Mouse (Mus musculus): ENCODE measurements at regions not wholly inside any gene's neighbourhood (a gene's known extent, or its start where the extent isn't known, plus 50 kb on each side); places are given as distances from the start of the nearest gene placed in this dataset.

- DNase-seq (ENCODE audit: low spot score in 2 of 2): no peak
These were observed 237.1 kb upstream of the Zdhhc25 start for GRCm38 (mm10) chr15:88362966-88363365.

- DNase-seq (ENCODE audit: low spot score in 2 of 2): no peak
These were observed 229.7 kb upstream of the Zdhhc25 start for GRCm38 (mm10) chr15:88370366-88370765.

GRCm38 (mm10) chr15:88372039-88372438 is 228.1 kb upstream of the Zdhhc25 start:
- DNase-seq (ENCODE audit: low spot score in 2 of 2): no peak

GRCm38 (mm10) chr15:88373923-88374322 is 226.2 kb upstream of the Zdhhc25 start:
- no peak for DNase-seq (ENCODE audit: low spot score in 2 of 2)

GRCm38 (mm10) chr15:88379342-88379741 is 220.8 kb upstream of the Zdhhc25 start:
- no peak for DNase-seq (ENCODE audit: low spot score in 2 of 2)

GRCm38 (mm10) chr15:88379951-88380623 is 220.0 kb upstream of the Zdhhc25 start:
- DNase-seq (ENCODE audit: low spot score in 2 of 2): no peak

- no peak for DNase-seq (ENCODE audit: low spot score in 2 of 2)
These were observed 218.7 kb upstream of the Zdhhc25 start for GRCm38 (mm10) chr15:88381419-88381818.

GRCm38 (mm10) chr15:88385943-88386342 is 214.2 kb upstream of the Zdhhc25 start:
- DNase-seq (ENCODE audit: low spot score in 2 of 2): no peak

- DNase-seq (ENCODE audit: low spot score in 2 of 2): no peak
These were observed 213.4 kb upstream of the Zdhhc25 start for GRCm38 (mm10) chr15:88386711-88387110.

GRCm38 (mm10) chr15:88391822-88392221 is 208.3 kb upstream of the Zdhhc25 start:
- no peak for DNase-seq (ENCODE audit: low spot score in 2 of 2)

- DNase-seq (ENCODE audit: low spot score in 2 of 2): no peak
These were observed 201.0 kb upstream of the Zdhhc25 start for GRCm38 (mm10) chr15:88399064-88399463.

- no peak for DNase-seq (ENCODE audit: low spot score in 2 of 2)
These were observed 200.1 kb upstream of the Zdhhc25 start for GRCm38 (mm10) chr15:88399989-88400388.

- no peak for DNase-seq (ENCODE audit: low spot score in 2 of 2)
These were observed 199.3 kb upstream of the Zdhhc25 start for GRCm38 (mm10) chr15:88400787-88401186.

- DNase-seq (ENCODE audit: low spot score in 2 of 2): peak in 1 of 2 experiments; percentile 22
These were observed 191.4 kb upstream of the Zdhhc25 start for GRCm38 (mm10) chr15:88408461-88409379.

- no peak for DNase-seq (ENCODE audit: low spot score in 2 of 2)
These were observed 185.9 kb upstream of the Zdhhc25 start for GRCm38 (mm10) chr15:88414206-88414605.

- no peak for DNase-seq (ENCODE audit: low spot score in 2 of 2)
These were observed 181.2 kb upstream of the Zdhhc25 start for GRCm38 (mm10) chr15:88418881-88419280.

GRCm38 (mm10) chr15:88428441-88428840 is 171.7 kb upstream of the Zdhhc25 start:
- no peak for DNase-seq (ENCODE audit: low spot score in 2 of 2)

GRCm38 (mm10) chr15:88430941-88431340 is 169.2 kb upstream of the Zdhhc25 start:
- no peak for DNase-seq (ENCODE audit: low spot score in 2 of 2)

- no peak for DNase-seq (ENCODE audit: low spot score in 2 of 2)
These were observed 151.8 kb upstream of the Zdhhc25 start for GRCm38 (mm10) chr15:88448272-88448671.

- no peak for DNase-seq (ENCODE audit: low spot score in 2 of 2)
These were observed 148.9 kb upstream of the Zdhhc25 start for GRCm38 (mm10) chr15:88451241-88451640.

GRCm38 (mm10) chr15:88468107-88468506 is 132.0 kb upstream of the Zdhhc25 start:
- peak; percentile 15 to 18 for DNase-seq (ENCODE audit: low spot score in 2 of 2)

- peak; percentile 22 to 39 for DNase-seq (ENCODE audit: low spot score in 2 of 2)
These were observed 131.3 kb upstream of the Zdhhc25 start for GRCm38 (mm10) chr15:88468810-88469209.
